Mouse (Mus musculus): ENCODE data around the gene Mrpl18.
"Not testable (repeated sequence)": the region's sequence is repeated elsewhere in the genome, so short reads cannot be mapped to it uniquely, and the experiment has no call there.

The Mrpl18 gene

GRCm38 (mm10) chr17:12915881-12916583, at the start of gene Mrpl18:
Gene Mrpl18 (minus strand): TSS chr17:12916345.
- peak; percentile 99 for DNase-seq (ENCODE audit: low spot score)

- DNase-seq (ENCODE audit: low spot score), result no peak
These were observed 47.3 kb upstream of the Mrpl18 start for GRCm38 (mm10) chr17:12963476-12963875.

- DNase-seq (ENCODE audit: low spot score), result peak; percentile 88
These were observed 44.3 kb upstream of the Mrpl18 start, which contains the start of gene Acat2 for GRCm38 (mm10) chr17:12960331-12960873. Gene Acat2 (minus strand): TSS chr17:12960747.

GRCm38 (mm10) chr17:12959377-12959776, 43.2 kb upstream of the Mrpl18 start:
- DNase-seq (ENCODE audit: low spot score), result not testable (repeated sequence)

- DNase-seq (ENCODE audit: low spot score), result no peak
These were observed 40.5 kb upstream of the Mrpl18 start for GRCm38 (mm10) chr17:12956664-12957063.

GRCm38 (mm10) chr17:12949669-12950068, 33.5 kb upstream of the Mrpl18 start:
- no peak for DNase-seq (ENCODE audit: low spot score)

- DNase-seq (ENCODE audit: low spot score), result no peak
These were observed 26.5 kb upstream of the Mrpl18 start for GRCm38 (mm10) chr17:12942459-12943162.

- no peak for DNase-seq (ENCODE audit: low spot score)
These were observed 25.6 kb upstream of the Mrpl18 start for GRCm38 (mm10) chr17:12941543-12942260.

GRCm38 (mm10) chr17:12940151-12940805, 24.1 kb upstream of the Mrpl18 start, which contains the start of gene Acat3:
Gene Acat3 (minus strand): TSS chr17:12940600.
- DNase-seq (ENCODE audit: low spot score), result no peak

GRCm38 (mm10) chr17:12939377-12940148, 23.4 kb upstream of the Mrpl18 start:
- not testable (repeated sequence) for DNase-seq (ENCODE audit: low spot score)

GRCm38 (mm10) chr17:12938077-12938476, 21.9 kb upstream of the Mrpl18 start:
- no peak for DNase-seq (ENCODE audit: low spot score)

GRCm38 (mm10) chr17:12937412-12937970, 21.3 kb upstream of the Mrpl18 start:
- no peak for DNase-seq (ENCODE audit: low spot score)

- DNase-seq (ENCODE audit: low spot score), result no peak
These were observed 19.6 kb upstream of the Mrpl18 start for GRCm38 (mm10) chr17:12935719-12936118.

GRCm38 (mm10) chr17:12931576-12931975, 15.4 kb upstream of the Mrpl18 start:
- not testable (repeated sequence) for DNase-seq (ENCODE audit: low spot score)

GRCm38 (mm10) chr17:12925703-12926180, 9.6 kb upstream of the Mrpl18 start:
- no peak for DNase-seq (ENCODE audit: low spot score)

GRCm38 (mm10) chr17:12925001-12925400, 8.9 kb upstream of the Mrpl18 start:
- DNase-seq (ENCODE audit: low spot score), result no peak

- DNase-seq (ENCODE audit: low spot score), result no peak
These were observed 4.9 kb upstream of the Mrpl18 start for GRCm38 (mm10) chr17:12921073-12921472.

- no peak for DNase-seq (ENCODE audit: low spot score)
These were observed 639 bp upstream of the Mrpl18 start for GRCm38 (mm10) chr17:12916588-12917380.

- DNase-seq (ENCODE audit: low spot score), result no peak
These were observed 661 bp downstream of the Mrpl18 start, which contains the start of gene Tcp1 for GRCm38 (mm10) chr17:12915488-12915880. Gene Tcp1 (plus strand): TSS chr17:12915701.

GRCm38 (mm10) chr17:12910391-12910790, 5.8 kb downstream of the Mrpl18 start:
- DNase-seq (ENCODE audit: low spot score), result no peak
